Mouse (Mus musculus) MN1 (cell line): ENCODE measurements at regions not wholly inside any gene's neighbourhood (a gene's known extent, or its start where the extent isn't known, plus 50 kb on each side); places are given as distances from the start of the nearest gene placed in this dataset.

Experiments used
- DNase-seq: peaks from one replicate; pipeline ENCODE4 v3.0.0-alpha.2; 2016; ENCODE audit warnings: low spot score

DNA sequence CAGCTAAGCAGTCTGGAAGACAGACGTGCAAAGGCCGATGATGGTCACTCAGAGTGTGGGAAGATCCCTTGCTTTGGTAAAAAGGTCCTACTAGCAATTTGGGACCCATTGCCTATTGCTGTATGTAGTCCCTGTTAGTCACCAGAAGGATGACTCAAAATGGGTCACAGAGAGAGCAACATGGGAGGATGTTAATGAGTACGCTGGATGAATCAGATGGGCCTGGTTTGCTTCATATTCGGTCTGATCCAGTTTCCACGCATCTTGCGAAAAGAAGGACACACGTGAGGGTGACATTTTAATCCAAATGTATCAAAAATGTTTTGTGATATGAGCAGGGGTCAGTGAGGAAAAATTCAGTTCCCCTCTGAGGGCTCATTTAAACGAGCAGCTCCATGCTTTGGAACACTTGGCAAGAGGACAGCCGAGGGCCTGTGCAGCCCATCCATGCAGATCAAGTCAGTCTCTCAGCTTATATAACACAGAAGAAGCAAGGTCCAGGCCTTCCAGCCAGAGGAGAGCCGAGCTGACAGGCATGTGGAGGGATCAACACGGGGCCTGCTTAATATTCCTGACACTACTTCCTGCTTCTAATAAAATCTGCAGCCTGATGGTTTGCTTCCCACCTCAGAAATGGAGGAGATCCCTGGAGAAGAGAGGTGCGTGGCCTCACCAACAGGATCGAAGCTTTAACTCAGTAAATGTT is 579.2 kb upstream of the Gm26657 start:
- no peak for DNase-seq

DNA sequence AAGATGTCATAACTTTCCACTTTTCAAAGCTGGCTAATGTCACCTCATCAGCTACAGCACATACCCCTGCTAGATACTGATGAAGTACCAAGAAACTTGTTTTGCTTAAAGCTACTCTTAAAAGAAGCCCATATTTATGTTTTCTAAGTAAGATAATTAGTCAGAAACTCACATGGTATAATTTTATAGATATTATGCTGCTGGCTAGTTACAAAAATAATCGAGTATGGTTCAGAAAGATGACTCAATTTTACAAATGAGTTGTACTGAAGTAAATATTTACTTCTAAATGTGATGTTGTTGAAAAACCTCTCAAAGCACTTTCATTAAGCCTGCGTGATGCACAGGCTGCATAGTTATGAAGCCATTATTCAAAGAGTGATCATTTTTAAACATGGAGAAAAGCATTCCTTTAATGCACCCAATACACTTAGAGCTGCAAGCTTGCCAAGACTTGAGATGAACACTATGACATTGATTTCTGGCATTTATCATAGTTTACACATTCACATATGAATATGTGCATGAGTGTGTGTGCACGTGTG is 582.3 kb upstream of the Gm26657 start:
- DNase-seq = no peak

- no peak for DNase-seq
Measured at GRCm38 (mm10) chr4:56150716-56151115, 589.2 kb upstream of the Gm26657 start.

DNA sequence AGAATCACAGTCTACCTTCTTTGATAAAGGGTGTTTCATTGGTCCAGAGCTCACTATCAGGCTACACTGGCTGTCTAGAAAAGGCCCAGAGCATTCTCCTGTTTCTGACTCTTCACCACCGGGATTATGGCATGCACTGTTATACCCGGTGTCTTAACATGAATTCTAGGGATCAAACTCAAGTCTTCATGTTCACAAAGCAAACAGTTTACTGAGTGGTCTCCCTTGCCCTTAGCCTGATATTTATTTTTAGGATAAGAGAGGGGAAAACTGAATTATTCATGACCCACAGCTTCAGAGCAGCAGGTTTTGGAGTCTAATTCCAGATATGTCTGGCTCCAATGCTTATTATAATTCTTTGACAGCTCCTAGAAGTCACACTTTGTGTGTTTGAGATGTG is 596.0 kb upstream of the Gm26657 start:
- DNase-seq = no peak

DNA sequence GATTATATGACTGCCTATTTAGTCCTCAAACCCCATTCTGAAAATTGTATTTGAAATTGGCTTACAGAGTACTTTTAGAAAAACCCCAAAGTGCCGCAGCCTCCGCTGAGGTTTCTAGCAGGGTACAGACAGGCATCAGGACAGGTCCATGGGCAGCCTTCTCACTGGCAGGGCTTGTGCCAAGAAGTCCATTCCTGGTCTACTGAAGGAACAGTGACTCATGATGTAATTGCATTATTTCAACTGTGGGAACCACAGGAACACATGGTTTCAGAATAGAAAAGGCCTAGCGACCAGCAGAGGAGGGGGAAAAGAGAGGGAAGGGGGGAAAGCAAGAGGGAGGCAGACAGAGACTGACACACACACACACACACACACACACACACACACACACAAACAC is 603.0 kb upstream of the Gm26657 start:
- DNase-seq = peak; percentile 81

DNA sequence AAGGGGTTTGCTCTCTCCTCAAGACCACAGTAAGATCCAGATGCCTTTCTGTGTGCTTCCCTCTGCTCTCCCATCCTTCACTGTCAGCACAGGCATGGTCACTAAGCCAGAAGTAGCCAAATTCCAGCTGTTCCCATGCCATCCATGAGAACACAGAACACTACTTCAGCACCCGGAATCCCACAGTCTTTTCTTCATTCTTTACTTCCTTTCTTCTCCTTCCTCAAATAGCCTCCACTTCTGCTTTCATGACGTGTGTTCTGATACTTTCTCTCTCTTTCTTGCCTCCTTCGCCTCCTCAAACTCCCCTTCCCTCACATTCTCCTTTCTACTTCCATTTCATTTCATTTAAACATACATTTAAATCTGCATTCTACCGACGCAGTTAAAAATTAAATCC is 602.1 kb upstream of the Klf4 start:
- DNase-seq = no peak

- DNase-seq = no peak
Measured at GRCm38 (mm10) chr4:56127730-56128482, 595.6 kb upstream of the Klf4 start.

DNA sequence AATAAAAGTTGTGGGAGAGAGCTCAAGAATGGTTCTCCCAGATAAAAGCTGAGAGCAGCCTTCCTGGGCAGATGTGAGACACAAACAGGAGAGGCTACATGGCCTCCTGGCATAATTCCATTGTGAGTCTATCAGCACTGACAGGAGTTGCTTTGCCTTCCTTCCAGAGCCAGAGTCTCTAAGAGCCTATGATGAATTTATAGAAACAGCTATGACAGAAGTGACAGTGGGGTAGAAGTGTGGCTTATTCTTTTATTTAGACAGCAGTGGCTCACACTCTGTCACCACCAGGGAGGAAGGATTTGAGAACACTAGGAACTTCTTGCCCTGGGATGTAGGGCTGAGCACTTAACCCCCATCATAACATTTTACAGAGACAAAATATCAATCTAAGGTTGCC is 592.2 kb upstream of the Klf4 start:
- no peak for DNase-seq

DNA sequence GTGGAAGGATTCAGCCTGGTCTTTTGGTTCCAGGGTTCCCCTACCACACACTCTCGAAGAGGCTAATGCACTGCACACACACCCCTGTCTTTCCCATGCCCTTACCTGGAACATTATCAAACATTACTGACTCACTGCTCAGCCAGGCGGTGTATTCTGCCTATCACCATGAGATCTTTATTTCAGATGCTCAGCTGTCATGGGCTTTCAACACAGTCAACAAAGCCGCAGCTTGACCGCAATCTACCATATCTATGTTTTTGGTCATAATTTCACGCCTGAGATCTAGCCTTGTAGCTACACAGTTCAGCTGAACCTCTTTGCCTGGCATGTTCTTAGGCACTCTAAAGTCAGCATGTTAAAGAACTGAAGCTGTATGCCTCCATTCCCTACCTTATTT is 589.9 kb upstream of the Klf4 start:
- no peak for DNase-seq

DNA sequence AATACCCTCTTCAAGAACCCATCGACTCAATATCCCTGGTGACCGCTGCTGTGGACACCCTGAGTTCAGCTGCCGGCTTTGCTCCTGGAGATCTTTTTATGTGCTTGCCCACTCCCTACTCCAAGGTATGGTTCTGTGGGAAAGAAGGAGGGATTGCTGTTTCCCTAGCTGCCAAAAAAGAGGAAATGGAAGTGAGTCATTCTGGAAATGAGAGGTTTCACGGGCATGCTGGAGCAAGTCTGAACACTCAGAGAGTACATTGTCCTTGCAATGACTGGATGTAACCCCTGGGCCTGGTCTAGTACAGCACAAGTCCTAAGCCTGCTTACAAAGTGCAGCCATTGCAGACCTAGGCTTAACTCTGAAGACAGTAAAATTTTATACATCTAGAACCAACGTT is 589.4 kb upstream of the Klf4 start:
- DNase-seq = no peak

DNA sequence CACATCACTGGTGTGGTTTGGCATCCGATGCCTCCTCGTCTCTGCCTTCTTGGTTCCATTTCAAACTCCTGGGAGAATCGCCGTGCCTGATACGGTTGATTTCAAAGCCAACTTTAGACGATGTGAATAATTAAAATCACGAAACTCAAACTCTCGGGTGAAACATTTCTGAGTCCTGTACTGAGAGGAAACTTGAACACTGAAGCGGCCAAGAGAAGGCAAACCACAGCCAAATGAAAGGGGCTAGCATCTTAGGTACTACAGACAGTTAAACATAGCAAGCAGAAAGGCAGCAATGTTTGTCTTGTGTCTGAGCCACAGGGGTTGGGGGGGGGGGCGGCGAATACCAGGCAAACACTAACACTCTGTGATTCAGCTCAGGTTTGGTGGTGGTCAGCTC is 588.1 kb upstream of the Klf4 start:
- no peak for DNase-seq

DNA sequence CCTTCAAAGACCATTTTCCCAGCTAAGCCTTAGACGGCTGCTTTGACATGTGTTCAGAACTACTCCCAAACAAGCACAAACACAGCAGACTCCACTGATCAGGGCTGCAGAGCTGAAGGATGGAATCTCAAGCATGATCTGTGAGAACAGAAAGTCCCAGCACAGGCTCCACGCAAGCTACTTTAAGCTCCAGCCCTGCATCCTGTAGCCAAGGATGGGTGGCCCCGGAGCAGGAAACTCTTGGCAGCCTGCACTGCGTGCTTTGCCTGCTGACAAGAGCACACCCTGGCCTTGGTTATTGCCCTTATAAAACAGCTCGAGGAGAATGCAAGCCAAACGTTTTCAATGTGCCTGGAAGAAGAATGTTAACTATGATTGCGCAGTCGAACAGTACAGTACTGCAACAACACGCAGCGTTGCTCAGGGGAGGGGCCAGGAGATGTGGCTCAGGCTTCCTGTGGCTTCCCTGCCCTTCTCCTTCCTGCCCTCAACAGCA is 581.5 kb upstream of the Klf4 start:
- peak; percentile 37 for DNase-seq

DNA sequence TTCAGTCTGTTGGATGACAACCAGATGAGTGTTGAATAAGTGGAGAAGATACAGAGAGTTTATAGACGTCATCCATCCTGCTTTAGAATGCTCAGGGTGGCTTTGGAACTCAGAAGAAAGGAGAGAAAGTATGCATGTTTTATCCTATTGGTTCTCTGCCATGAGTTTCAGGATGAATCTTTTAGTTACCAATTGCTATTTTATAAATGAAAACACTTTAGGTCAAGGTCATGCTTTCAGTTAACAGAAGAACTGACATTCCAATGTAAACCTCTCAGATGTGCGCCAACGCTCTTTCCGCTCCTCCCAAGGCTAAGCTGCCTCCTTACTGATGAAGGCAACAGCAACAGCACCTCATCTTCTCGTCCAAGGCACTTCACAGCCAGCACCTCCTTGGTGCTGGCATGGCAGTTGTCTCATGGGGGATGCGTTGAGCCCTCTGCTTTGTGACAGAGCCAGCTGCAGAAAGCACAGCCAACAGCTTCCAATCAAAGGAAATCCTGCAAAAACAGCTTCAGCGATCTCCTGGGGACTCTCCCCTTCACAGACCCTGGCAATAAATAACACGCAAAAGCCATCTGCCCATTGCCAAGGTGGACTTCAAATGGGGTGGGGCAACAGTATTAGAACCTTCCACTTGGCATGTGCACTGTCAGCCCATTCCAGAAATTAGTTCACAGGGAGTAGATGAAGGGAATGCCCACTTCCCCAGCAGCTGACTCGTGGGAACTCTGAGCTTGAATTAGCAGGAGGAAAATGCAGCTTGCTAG is 580.9 kb upstream of the Klf4 start:
- no peak for DNase-seq

DNA sequence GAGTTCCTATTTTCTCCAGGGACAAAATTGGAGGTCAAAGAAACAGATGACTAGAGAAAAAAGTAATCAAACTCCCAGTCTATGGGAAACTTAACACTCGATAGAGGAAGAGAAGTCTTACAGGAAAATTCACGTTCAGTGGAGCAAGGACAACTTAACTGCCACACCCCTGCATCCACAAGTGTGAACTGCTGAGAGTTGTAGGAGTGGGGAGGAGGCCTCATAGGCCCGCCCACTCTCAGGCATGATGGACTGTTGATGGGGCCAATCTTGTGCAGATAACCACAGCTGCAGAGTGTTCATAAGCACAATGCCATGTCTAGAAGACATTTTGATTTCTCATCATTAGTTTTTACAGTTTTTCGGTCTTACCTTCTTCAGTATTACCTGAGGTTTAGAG is 574.7 kb upstream of the Klf4 start:
- no peak for DNase-seq

- DNase-seq = no peak
Measured at GRCm38 (mm10) chr4:56102314-56102713, 570.0 kb upstream of the Klf4 start.

DNA sequence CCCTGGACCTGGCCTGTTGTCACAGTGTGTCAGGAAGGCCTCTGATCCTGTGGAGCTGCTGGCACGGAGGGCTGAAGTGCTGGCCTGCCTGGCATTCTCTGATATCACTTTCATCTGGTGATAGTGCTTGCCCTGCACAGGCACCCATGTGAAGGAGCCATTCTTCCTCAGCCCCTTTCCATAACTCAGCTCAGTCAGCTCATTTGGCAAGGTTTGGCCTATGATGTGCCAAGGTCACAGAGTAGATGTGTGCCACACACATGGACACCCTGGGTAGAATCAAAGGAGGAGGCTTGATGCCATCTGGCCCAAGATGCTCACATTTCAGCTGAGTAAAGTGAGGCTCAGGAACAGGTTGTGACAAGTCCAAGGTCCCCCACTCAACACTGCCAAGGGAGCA is 558.5 kb upstream of the Klf4 start:
- DNase-seq = no peak

DNA sequence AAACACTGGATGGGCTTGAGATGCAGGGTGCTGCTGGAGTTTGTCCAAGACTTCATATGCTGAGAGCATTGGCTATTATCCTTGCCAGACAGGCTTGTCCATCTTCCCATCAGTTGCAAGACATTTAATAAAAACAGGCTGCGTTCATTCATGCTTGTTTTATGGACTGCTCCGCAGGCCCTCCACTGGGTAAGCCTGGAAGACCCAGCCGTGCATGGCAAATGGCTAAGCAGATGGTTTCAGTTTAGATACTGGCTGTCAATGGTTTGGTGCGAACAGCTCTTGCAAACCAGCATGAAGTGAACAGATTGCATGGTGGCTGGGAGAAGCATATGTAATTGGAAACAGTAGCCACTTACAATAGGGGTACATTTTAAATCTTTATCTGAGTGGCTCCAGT is 556.4 kb upstream of the Klf4 start:
- DNase-seq = peak; percentile 60

- no peak for DNase-seq
Measured at GRCm38 (mm10) chr4:56086306-56086705, 554.0 kb upstream of the Klf4 start.

DNA sequence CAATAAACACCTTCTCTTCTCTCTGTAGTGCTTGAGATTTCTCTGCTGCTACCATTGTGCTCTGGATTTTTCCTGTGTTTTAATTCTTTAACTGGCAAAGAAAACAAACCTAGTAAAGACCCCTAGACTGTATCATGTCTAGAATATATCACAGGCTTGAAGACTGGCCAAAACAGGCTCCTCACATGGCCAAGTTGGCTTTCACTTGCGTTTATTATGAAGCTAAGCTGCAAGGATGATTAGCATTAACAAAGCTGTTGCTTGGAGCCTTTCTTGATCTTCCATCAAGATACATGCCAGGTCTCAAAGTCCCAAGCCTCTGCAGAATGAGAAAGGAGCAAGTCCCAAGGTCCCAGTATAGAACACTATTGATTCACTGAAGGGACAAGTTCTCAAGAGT is 551.9 kb upstream of the Klf4 start:
- DNase-seq = no peak

- DNase-seq = no peak
Measured at GRCm38 (mm10) chr4:56082411-56082810, 550.1 kb upstream of the Klf4 start.

- no peak for DNase-seq
Measured at GRCm38 (mm10) chr4:56080960-56081359, 548.7 kb upstream of the Klf4 start.

GRCm38 (mm10) chr4:56070664-56071334 is 538.5 kb upstream of the Klf4 start:
- no peak for DNase-seq
